Mouse (Mus musculus): ENCODE results near the gene Enc1. TPM values are rescaled to one million over a fixed set of nuclear protein-coding genes. Genes with fewer than 3 reads are reported as not detected.
A peak's percentile ranks its signal among the peaks of the same experiment; 100 is the strongest.
"Not testable (repeated sequence)": the region's sequence is repeated elsewhere in the genome, so short reads cannot be mapped to it uniquely, and the experiment has no call there.

Gene Enc1
- polyA plus RNA-seq, 1 experiment from 2014 or later, result 28.8 TPM

- H3K4me2 ChIP-seq (replicated peaks), result no peak overlapping the region
- H3K9ac ChIP-seq, result no peak overlapping the region
- 32% methylated on average over 6 of the region's 6 CpGs for WGBS
- peaks cover 3% of the 10 kb centered on the region; the same call in 1 of the 2 replicates for H3K27me3 ChIP-seq
- H3K4me3 ChIP-seq, result no peak overlapping the region
- H3K27ac ChIP-seq, result peak overlapping the region; percentile 76
- peaks cover 76% of the 10 kb centered on the region for H3K4me1 ChIP-seq
- H3K9me3 ChIP-seq (replicated peaks), result no peaks in the 10 kb centered on the region
- H3K36me3 ChIP-seq, result peaks cover 12% of the 10 kb centered on the region
- ATAC-seq (ENCODE audit: low FRiP score), result peak; percentile 31; the same call in 1 of the 2 replicates
Observed at GRCm38 (mm10) chr13:97255976-97256848, 15.3 kb downstream of the Enc1 start.

GRCm38 (mm10) chr13:97256849-97257379 lies 16.0 kb downstream of the Enc1 start:
- H3K9me3 ChIP-seq (replicated peaks), result no peaks in the 10 kb centered on the region
- ATAC-seq (ENCODE audit: low FRiP score), result no peak
- peak overlapping the region; percentile 76 for H3K27ac ChIP-seq
- H3K27me3 ChIP-seq, result peaks cover 3% of the 10 kb centered on the region; the same call in 1 of the 2 replicates
- 37% methylated on average over 12 of the region's 12 CpGs for WGBS
- peaks cover 72% of the 10 kb centered on the region for H3K4me1 ChIP-seq
- no peak overlapping the region for H3K9ac ChIP-seq
- no peak overlapping the region for H3K4me2 ChIP-seq (replicated peaks)
- no peak overlapping the region for H3K4me3 ChIP-seq
- peaks cover 5% of the 10 kb centered on the region; the same call in 1 of the 2 replicates for H3K36me3 ChIP-seq

GRCm38 (mm10) chr13:97259271-97259670 lies 18.4 kb downstream of the Enc1 start:
- no peaks in the 10 kb centered on the region for H3K36me3 ChIP-seq
- H3K27ac ChIP-seq, result no peak overlapping the region
- H3K4me1 ChIP-seq, result peaks cover 54% of the 10 kb centered on the region
- ATAC-seq (ENCODE audit: low FRiP score), result no peak
- WGBS, result 70% methylated on average over 16 of the region's 16 CpGs
- H3K27me3 ChIP-seq, result peaks cover 3% of the 10 kb centered on the region; the same call in 1 of the 2 replicates
- no peak overlapping the region for H3K9ac ChIP-seq
- H3K4me3 ChIP-seq, result no peak overlapping the region
- no peaks in the 10 kb centered on the region for H3K9me3 ChIP-seq (replicated peaks)
- no peak overlapping the region; the same call in 1 of the 2 replicates for H3K4me2 ChIP-seq (replicated peaks)

GRCm38 (mm10) chr13:97260456-97261180 lies 19.7 kb downstream of the Enc1 start:
- Histone ChIP-seq H3K36me3 (no peaks in the 10 kb centered on the region), H3K4me1 (peaks cover 42% of the 10 kb centered on the region), H3K9me3 (replicated peaks) (no peaks in the 10 kb centered on the region), H3K27me3 (peaks cover 3% of the 10 kb centered on the region; the same call in 1 of the 2 replicates), H3K27ac (no peak overlapping the region), H3K4me3 (no peak overlapping the region), H3K9ac (no peak overlapping the region), H3K4me2 (replicated peaks) (no peak overlapping the region)
- 21% methylated on average over 8 of the region's 8 CpGs for WGBS
- no peak for ATAC-seq (ENCODE audit: low FRiP score)

- H3K27me3 ChIP-seq, result peaks cover 3% of the 10 kb centered on the region; the same call in 1 of the 2 replicates
- H3K4me2 ChIP-seq (replicated peaks), result no peak overlapping the region
- H3K4me1 ChIP-seq, result peaks cover 32% of the 10 kb centered on the region
- 39% methylated on average over 8 of the region's 8 CpGs for WGBS
- H3K4me3 ChIP-seq, result no peak overlapping the region
- ATAC-seq (ENCODE audit: low FRiP score), result no peak
- no peak overlapping the region for H3K9ac ChIP-seq
- H3K36me3 ChIP-seq, result no peaks in the 10 kb centered on the region
- H3K27ac ChIP-seq, result no peak overlapping the region
- H3K9me3 ChIP-seq (replicated peaks), result no peaks in the 10 kb centered on the region
Observed at GRCm38 (mm10) chr13:97261549-97261948, 20.6 kb downstream of the Enc1 start.

GRCm38 (mm10) chr13:97262676-97263075 lies 21.8 kb downstream of the Enc1 start:
- Histone ChIP-seq H3K27ac (no peak overlapping the region), H3K36me3 (no peaks in the 10 kb centered on the region), H3K4me3 (no peak overlapping the region), H3K9ac (no peak overlapping the region), H3K4me2 (replicated peaks) (no peak overlapping the region), H3K9me3 (replicated peaks) (no peaks in the 10 kb centered on the region), H3K27me3 (peaks cover 3% of the 10 kb centered on the region; the same call in 1 of the 2 replicates), H3K4me1 (peaks cover 24% of the 10 kb centered on the region; the same call in 1 of the 2 replicates)
- no peak for ATAC-seq (ENCODE audit: low FRiP score)
- WGBS, result 90% methylated on average over 10 of the region's 10 CpGs

GRCm38 (mm10) chr13:97265534-97265933 lies 24.6 kb downstream of the Enc1 start:
- H3K36me3 ChIP-seq; H3K9me3 ChIP-seq (replicated peaks); H3K27me3 ChIP-seq; H3K4me3 ChIP-seq; H3K4me2 ChIP-seq (replicated peaks); ATAC-seq (ENCODE audit: low FRiP score); H3K9ac ChIP-seq; H3K27ac ChIP-seq: not testable (repeated sequence)
- H3K4me1 ChIP-seq, result peaks cover 11% of the 10 kb centered on the region; the same call in 1 of the 2 replicates
- 85% methylated on average over 6 of the region's 6 CpGs for WGBS

- Histone ChIP-seq H3K27ac (no peak overlapping the region), H3K4me3 (no peak overlapping the region), H3K9ac (no peak overlapping the region), H3K27me3 (no peaks in the 10 kb centered on the region), H3K4me2 (replicated peaks) (no peak overlapping the region), H3K4me1 (no peaks in the 10 kb centered on the region), H3K9me3 (replicated peaks) (no peaks in the 10 kb centered on the region), H3K36me3 (no peaks in the 10 kb centered on the region)
- WGBS, result 85% methylated on average over 2 of the region's 2 CpGs
- no peak for ATAC-seq (ENCODE audit: low FRiP score)
Observed at GRCm38 (mm10) chr13:97270723-97271122, 29.8 kb downstream of the Enc1 start.

- Histone ChIP-seq H3K36me3 (no peaks in the 10 kb centered on the region), H3K4me2 (replicated peaks) (no peak overlapping the region), H3K27me3 (no peaks in the 10 kb centered on the region), H3K4me1 (peaks cover 8% of the 10 kb centered on the region), H3K9ac (no peak overlapping the region), H3K27ac (no peak overlapping the region), H3K4me3 (no peak overlapping the region), H3K9me3 (replicated peaks) (no peaks in the 10 kb centered on the region)
- ATAC-seq (ENCODE audit: low FRiP score), result no peak
- 77% methylated on average over 6 of the region's 6 CpGs for WGBS
Observed at GRCm38 (mm10) chr13:97271641-97272040, 30.7 kb downstream of the Enc1 start.

GRCm38 (mm10) chr13:97274757-97275156 lies 33.9 kb downstream of the Enc1 start:
- H3K4me1 ChIP-seq, result peaks cover 11% of the 10 kb centered on the region
- H3K36me3 ChIP-seq, result no peaks in the 10 kb centered on the region
- no peaks in the 10 kb centered on the region for H3K9me3 ChIP-seq (replicated peaks)
- no peak overlapping the region for H3K4me3 ChIP-seq
- H3K9ac ChIP-seq, result no peak overlapping the region
- ATAC-seq (ENCODE audit: low FRiP score), result no peak
- no peaks in the 10 kb centered on the region for H3K27me3 ChIP-seq
- H3K4me2 ChIP-seq (replicated peaks), result no peak overlapping the region
- WGBS, result 84% methylated on average over 3 of the region's 3 CpGs
- no peak overlapping the region for H3K27ac ChIP-seq

- H3K4me1 ChIP-seq, result peaks cover 11% of the 10 kb centered on the region
- no peaks in the 10 kb centered on the region for H3K36me3 ChIP-seq
- no peak for ATAC-seq (ENCODE audit: low FRiP score)
- no peak overlapping the region for H3K4me2 ChIP-seq (replicated peaks)
- 89% methylated on average over 10 of the region's 10 CpGs for WGBS
- H3K4me3 ChIP-seq, result no peak overlapping the region
- H3K9me3 ChIP-seq (replicated peaks), result no peaks in the 10 kb centered on the region
- no peaks in the 10 kb centered on the region for H3K27me3 ChIP-seq
- H3K9ac ChIP-seq, result no peak overlapping the region
- H3K27ac ChIP-seq, result no peak overlapping the region
Observed at GRCm38 (mm10) chr13:97275482-97275881, 34.6 kb downstream of the Enc1 start.

Measured in hindbrain, embryonic 12.5 days (tissue).